Mouse (Mus musculus): ENCODE measurements at regions not wholly inside any gene's neighbourhood (a gene's known extent, or its start where the extent isn't known, plus 50 kb on each side); places are given as distances from the start of the nearest gene placed in this dataset.
"Not testable (repeated sequence)": the region's sequence is repeated elsewhere in the genome, so short reads cannot be mapped to it uniquely, and the experiment has no call there.

DNA sequence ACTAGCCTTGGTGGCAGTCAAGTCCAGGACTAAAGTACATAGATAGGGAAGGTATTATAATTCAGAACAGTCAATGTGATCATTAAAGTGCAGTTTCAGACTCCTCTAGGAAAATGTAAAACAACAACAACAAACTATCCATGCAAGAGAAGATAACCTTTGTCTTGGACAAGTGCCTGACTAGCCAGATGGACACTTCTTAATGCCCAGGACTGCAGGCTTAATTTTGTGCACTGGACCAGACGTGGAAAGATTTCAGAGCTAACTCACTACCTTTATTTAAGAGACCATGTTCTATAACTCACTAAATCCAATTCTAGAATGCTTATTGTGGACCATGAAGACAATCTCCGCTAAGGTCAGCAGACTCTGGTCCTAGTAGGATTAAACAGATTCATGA is 215.6 kb upstream of the Stxbp5 start:
- no peak for DNase-seq

DNA sequence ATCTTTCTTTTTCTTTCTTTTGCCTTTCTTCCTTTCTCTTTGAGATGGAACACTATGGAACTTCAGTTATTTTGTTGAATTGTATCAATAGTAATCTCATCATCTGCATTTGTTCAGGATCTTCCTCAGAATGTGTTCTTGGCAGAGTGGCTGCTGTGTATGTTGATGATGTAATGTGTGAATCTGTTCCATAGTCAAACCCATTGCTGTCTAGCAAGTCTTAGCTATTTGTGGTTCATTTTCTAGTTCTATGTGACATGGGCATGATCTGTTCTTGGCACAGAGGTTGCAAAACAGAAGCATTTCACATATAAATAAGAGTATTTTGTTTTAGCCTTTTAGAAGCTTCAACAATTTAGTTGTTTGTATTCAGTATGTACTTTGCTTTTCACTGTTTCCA is 212.4 kb upstream of the Stxbp5 start:
- no peak for DNase-seq

DNA sequence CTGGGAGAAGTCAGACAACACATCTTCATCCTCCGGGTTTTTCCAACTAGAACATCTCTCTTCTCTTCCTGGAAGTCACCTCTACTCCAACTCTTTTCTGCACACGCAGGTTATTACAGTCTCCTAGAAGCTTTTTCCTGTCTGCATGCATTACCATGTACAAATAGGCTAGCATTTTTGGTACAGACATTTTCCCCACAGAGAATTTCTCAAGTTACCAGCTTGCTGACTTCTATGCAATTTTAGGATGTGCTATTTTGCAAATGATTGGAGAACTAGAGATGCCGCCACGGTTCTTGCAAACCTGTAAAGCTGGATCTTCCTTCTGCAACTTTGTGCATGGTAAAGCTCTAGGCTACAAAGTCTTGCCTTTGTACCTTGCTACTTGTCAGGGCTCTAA is 210.2 kb upstream of the Stxbp5 start:
- DNase-seq, result no peak

DNA sequence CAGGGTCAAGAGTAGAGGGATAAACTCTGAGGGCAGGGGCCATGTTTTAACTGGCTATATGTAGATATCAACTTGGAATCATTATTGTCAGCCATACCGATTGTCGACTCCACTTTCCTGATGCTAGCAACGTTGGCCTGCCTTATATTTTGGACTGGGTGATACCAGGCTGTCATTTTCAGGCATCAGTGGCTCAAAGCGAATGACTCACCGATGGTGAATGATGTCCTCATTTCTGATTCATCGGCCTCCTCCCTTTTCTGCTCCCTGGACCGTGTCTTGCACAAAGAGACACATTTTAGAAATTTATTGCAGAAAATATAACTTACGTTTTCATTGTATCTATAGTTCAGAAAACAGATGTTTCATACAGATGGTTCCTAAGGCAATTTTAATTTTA is 209.0 kb upstream of the Stxbp5 start:
- DNase-seq, result peak; percentile 8

DNA sequence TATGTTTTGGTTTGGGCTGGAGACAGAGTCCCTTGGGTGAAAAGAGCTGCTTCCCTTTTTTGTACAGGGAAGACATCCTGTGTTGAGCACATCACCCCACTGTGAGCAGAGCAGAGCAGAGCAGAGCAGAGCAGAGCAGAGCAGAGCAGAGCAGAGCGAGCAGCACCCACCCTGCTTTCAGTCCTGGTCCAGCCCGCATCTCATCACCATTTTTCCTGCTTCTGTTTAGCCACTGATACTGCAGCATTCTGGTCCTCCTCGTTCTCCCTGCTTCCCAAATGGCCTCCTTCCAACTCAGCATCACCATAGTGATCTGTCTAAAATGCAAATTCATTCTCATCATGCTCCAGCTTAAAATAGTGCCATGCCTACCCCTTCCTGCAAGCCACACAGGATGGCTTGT is 206.2 kb upstream of the Stxbp5 start:
- no peak for DNase-seq

DNA sequence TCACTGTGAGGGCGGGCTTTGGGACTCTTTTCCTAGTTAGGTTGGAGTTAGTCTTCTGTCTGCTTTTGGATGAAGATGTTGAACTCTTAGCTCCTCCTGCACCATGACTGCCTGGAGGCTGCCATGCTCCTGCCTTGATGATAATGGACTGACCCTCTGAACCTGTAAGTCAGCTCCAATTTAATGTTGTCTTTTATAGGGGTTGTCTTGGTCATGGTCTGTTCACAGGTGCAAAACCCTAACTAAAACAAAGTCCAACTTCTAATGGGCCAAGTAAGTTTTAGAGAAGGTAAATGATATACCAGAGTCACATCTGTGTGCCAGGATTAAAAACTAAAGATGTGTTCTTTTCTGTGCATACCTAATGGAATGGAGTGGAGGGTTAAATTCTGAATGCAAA is 205.8 kb upstream of the Stxbp5 start:
- no peak for DNase-seq

DNA sequence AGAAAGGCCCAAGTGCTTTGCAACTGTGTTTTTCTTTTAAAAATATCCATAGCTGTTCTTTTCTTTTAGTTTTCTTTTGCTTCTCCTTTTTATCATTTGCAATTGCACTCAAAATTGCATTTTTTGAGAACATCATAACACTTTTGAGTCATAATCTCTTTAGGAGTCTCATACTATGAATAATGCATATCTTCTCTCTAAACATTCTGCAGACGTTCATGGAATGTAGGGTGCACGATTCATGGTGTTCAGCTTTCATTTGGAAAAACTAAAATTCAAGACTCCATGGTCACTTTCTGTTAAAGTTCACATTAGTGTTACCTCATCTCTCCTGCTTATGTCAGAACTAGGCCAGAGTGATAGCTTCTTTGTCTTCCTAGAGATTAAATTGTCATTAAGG is 200.8 kb upstream of the Stxbp5 start:
- DNase-seq, result no peak

DNA sequence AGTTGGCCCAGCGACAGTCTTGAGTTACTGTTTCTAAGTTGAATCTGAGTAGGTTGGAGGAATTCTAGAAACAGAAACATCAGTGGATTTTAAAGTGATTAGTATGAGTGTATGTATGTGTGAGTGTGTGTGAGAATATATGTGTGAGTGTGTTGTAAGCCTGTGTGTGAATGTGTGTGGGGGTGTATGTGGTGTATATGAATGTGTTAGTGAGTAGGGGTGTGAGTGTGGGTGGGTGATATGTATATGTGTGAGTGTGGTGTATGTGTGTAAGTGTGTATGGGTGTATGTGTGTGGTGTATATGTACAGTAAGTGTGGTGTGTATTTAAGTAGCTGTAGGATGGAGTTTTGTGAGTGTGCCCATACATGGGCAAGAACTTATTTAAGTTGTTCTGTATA is 197.6 kb upstream of the Stxbp5 start:
- DNase-seq, result no peak

DNA sequence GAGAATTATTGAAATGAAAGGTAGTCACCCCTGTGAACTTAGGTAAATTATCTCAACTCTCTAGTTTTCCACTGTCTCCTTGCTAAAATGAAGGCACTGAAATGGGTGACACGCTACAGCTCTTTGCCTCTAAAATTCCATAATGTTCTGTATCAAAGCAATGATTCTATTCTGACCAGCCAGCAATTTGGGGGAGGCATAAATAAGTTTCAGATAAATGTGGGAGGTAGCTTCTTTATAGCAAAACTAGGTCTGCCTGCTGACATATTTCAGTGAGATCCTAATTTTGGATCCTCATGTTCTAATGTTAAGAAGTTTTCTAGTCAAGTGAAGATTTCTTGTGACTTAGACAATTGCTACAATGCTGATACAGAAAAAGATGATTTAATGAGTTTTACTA is 193.2 kb upstream of the Stxbp5 start:
- no peak for DNase-seq

DNA sequence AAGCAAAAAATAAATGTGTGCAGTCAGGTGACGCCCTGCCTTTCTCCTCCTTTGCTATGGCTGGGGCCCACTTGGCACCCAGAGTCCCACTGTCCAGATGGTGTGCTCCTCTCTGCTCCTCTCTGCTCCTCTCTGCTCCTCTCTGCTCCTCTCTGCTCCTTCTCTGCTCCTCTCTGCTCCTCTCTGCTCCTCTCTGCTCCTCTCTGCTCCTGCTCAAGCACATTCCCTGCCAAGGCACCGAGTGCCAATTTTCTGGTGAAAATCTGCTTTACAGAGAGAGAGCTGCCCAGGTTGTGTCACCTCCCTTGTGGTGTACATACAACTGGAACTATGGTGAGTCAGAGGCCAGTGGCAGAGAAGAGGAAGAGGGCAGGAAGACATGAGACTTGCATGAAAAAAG is 192.8 kb upstream of the Stxbp5 start:
- DNase-seq, result no peak

DNA sequence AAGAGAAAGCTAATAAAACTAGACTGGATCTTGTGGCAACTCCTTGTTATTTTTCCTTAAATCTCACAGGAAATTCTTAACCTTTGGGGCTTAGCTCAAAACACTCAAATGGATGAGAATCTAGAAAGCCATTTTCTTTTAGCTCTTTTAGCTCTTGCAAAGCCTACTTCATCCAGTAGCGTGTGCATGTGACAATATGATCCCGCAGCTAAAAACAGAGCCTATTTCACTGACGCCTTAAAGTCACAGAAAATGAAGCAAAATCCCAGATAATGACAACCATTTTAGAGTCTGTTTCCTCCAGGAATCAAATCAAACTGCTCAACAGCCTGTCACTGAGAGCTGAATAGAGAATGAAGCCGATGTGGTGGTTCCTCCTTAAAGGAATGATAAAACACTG is 185.1 kb upstream of the Stxbp5 start:
- no peak for DNase-seq

DNA sequence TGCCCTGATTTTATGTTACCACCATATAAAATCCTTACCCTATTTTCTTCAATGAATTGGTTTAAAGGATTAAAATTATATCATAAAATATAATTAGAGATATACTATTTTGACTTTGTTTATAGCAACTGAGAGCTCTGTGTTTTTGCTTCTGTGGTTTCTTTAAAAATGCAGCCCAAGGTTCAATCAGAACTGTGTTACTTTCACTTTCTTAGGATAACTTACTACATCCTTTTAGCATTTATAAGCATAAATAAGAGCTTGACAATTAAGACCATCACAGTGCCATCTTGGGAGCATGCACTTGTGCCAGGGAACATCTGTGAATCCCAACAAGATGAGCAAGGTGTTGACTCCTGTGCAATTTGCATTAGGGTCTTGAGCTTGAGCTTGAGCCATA is 169.3 kb upstream of the Stxbp5 start:
- no peak for DNase-seq

DNA sequence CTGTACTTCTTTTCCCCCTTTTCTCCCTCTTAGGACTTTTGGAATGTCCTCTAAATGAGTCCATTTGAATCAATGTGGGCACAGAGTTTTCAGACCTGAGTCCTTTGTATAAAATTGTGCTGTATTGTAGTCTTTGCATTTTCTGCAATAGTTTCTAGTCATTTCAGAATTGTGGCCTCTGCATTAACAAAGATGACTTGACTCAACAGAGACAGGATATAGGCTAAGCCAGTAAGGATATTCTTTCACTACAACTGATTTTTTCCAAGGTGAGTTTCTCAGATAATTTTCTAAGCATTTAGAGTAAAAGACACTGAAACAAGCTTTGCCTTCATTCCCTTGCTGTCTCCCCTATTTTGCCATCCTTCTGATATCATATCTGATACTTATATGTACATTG is 168.8 kb upstream of the Stxbp5 start:
- DNase-seq, result not testable (repeated sequence)

DNA sequence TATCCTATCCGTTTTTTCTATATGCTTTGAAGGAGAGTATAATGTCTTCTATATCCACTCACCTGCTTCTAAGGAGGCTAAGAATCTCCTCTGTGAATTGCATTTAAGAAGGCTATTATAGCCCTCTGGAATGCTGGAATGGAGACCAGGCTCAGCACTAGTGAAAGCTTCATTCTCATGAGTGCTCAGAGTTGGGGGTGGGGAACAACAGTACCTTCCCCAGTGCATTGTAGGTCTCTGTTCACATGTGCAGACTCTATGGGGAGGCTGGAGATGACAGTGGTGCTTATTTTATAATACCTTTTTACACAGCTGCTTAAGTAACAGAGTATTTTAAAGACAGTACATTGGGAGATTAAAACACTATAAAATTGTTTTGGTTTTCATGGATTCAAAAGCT is 145.9 kb upstream of the Stxbp5 start:
- no peak for DNase-seq

DNA sequence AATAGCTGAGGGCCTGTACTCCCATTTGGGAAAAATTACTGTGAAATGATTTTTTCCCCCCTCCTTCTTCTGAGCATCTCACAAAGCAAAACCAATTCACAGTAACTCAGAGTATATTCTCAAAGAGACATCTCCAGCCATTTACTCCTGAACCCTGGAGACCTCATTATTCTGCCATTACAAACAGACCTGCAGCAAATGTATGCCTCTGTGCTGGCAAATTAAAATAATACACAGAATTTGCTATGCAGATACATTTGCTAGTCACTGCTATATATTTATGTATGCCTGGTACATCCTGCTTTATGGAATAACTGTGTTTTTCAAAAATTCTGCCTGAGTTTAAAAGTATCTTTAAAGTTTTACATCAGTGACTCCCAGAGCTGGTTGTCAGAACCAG is 145.4 kb upstream of the Stxbp5 start:
- DNase-seq, result no peak

DNA sequence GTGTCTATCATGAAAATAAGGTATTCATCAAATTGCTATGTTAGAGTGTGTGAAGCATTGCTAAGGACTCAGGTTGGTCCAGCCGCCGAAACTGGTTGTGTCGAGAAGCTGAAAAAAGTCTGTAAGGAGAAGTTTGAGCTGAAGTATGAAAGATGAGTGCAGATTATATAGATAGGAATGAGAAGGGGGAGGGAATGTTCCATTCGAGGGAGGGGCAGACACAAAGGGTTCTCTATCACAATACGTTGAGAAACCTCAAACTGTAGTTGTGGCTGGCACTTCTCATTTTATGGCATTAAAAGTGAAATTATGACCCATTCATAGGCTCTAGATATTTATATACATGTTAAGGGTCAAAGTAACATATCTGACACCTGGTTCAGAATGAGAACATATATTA is 108.4 kb upstream of the Stxbp5 start:
- no peak for DNase-seq

DNA sequence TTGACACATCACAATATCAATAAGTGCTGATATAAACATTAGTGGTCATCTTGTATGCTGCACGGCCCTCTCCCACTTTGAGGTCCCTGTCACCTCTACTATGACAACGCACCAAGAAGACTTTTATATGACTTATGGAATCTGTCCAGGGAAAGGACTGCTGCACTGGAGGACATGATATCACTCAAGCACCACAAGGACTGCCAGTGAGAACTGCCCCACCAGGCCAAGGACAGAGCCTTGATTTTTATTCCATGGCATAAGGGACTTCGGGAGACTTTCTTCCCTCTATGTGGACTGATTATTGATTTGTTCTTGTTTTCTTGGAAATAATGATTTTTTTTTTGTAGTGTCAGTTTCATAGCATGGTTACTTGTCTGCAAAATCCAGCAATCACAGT is 97.7 kb upstream of the Stxbp5 start:
- peak; percentile 11 for DNase-seq

DNA sequence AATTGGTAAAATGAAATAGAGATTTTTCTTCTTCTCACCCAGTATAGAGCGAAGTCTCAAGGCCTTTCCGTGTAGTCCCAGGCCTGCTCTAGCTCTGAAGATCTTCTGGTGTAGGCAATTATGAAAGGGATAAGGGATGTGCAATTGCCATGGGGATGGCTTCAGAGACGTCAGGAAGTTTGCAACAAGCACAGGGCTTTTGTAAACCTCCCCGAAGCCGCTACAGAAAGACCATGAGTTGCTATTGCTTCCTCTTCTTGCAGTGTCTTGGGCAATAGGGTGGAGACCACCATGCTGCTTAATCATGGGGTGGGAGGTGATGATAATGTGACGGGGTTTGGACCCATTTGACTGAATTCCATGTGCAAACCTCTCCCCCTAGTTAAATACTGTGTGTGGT is 95.3 kb upstream of the Stxbp5 start:
- DNase-seq, result no peak

DNA sequence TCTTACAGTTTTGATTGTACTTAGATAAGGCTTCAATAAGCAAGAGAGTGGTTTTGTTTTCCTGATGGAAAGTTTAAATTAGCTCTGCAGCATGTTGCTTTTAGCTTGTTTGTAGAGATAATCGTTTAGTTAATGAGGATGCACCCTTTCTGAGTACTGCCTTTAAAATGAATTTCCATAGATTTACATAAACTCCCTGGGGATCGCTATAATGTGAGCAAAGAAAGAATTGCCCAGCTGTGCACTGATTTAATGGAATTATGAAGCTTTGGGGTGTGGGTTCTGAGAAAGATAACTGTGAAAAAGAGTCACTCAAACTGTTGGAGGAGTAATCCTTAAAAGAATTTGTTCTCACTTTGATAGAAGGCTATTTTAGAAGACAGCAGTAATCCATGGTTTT is 91.9 kb upstream of the Stxbp5 start:
- DNase-seq, result no peak

DNA sequence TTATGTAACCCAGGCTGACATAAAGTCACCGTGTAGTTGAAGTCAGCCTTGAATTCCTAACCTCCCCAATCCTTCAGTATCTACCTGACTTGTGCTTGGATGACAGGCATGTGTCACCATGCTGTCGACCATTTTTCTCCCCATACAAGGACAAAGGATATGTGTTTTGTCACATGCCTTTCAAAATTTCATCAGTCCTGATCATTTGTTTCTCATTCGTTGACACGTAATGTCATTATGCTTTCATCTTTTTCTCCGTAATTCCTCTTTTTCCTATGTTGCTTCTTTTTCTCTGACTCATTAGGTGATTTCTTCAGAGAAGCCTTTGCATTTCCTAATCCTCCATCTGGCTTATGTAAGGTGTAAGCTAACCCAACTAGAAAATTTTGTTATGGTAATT is 84.5 kb upstream of the Stxbp5 start:
- no peak for DNase-seq

DNA sequence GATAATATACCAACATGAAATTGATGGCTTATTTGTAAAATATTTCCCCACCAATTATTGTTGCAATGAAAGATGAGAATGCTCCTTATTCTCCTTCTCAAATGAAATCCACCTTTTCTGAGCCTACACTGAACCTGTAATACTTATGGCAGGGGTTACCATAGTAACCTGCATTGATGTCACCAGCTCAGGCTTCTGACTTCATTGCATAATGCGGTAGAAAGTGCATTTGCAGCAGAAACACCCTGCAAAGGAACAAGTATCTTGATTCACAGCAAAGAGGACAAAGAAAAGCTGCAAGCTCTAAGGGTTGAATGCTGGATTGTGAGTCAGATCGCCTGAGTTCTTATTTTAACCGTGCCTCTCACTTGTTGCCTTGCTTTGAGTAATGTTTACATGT is 75.5 kb upstream of the Stxbp5 start:
- no peak for DNase-seq

Data from adrenal gland, postnatal 14 days (tissue).